In genomic region chr5:34269921-34270465, GRCm38 (mm10) we compare ENCODE assay signal across 22 mouse cellular contexts. TPM values are rescaled to one million over a fixed set of nuclear protein-coding genes. Genes with fewer than 3 reads are reported as not detected.
DNase-seq lines count a peak whose midpoint lies in the region; ATAC-seq lines count a peak whose summit lies in the region.
"Had no signal": no experiment of that assay in that cellular context is flagged by ENCODE, and none has a peak within 500 bp of the region (broad histone marks: within the 10 kb centered on the region; RNA-seq: fewer than 3 reads in every experiment).

No protein-coding gene starts in this region.

- H3K4me3 ChIP-seq in heart, embryonic 12.5 days, result no peak overlapping the region
- no peak overlapping the region for H3K4me3 ChIP-seq in liver, embryonic 16.5 days (ENCODE audit: low read depth, low read length)
- H3K4me3 ChIP-seq: embryonic facial prominence, embryonic 10.5 days; erythroblast, embryonic 14.5 days; heart, embryonic 10.5 days had no signal

- WGBS in heart, embryonic 12.5 days, result 24% methylated on average over 12 of the region's 12 CpGs
- 23% methylated on average over 12 of the region's 12 CpGs for WGBS in liver, embryonic 16.5 days (ENCODE audit: insufficient replicate concordance)

- peak overlapping the region; percentile 23; the same call in 1 of the 2 replicates for H3K4me2 ChIP-seq in heart, embryonic 12.5 days
- no peak overlapping the region for H3K4me2 ChIP-seq in liver, embryonic 16.5 days (ENCODE audit: low read depth, low read length)

- H3K36me3 ChIP-seq in heart, embryonic 12.5 days, result no peaks in the 10 kb centered on the region
- no peaks in the 10 kb centered on the region for H3K36me3 ChIP-seq in liver, embryonic 16.5 days (ENCODE audit: control insufficient read depth, insufficient read depth)
- H3K36me3 ChIP-seq: embryonic facial prominence, embryonic 10.5 days; heart, embryonic 10.5 days had no signal

- no peak overlapping the region for H3K27ac ChIP-seq in heart, embryonic 12.5 days (ENCODE audit: poor library complexity, severe bottlenecking)
- no peak overlapping the region for H3K27ac ChIP-seq in liver, embryonic 16.5 days (ENCODE audit: low read length)
- H3K27ac ChIP-seq: embryonic facial prominence, embryonic 10.5 days; heart, embryonic 10.5 days had no signal

- peaks cover 4% of the 10 kb centered on the region; the same call in 1 of the 2 replicates for H3K9me3 ChIP-seq in heart, embryonic 12.5 days (replicated peaks)
- H3K9me3 ChIP-seq in liver, embryonic 16.5 days (replicated peaks; ENCODE audit: control insufficient read depth, low read length), result no peaks in the 10 kb centered on the region
- H3K9me3 ChIP-seq: embryonic facial prominence, embryonic 10.5 days; heart, embryonic 10.5 days had no signal

- DNase-seq in heart, postnatal 4 days, result no peak
- peak; percentile 74 for DNase-seq in brain, adult 2 months (ENCODE audit: low read depth, low spot score)
- DNase-seq in cerebellum, postnatal 14 days, result peak; percentile 75 to 76
- no peak for DNase-seq in kidney, adult 18-20 months
- no peak for DNase-seq in embryo, embryonic 11 days
- DNase-seq in urinary bladder, adult 2 months (ENCODE audit: low spot score), result no peak
- DNase-seq: adrenal gland, adult 2 months; kidney, postnatal 36 days; layer of hippocampus, postnatal 36 days; lung, adult 18-20 months; lung, postnatal 4 days; midbrain, embryonic 14.5 days; right cerebral cortex, postnatal 14 days; thymus, postnatal 4 days had no signal

- peaks cover 13% of the 10 kb centered on the region for H3K4me1 ChIP-seq in heart, embryonic 12.5 days (replicated peaks)
- H3K4me1 ChIP-seq in liver, embryonic 16.5 days (ENCODE audit: control insufficient read depth, low read depth, low read length), result no peaks in the 10 kb centered on the region

- no peaks in the 10 kb centered on the region for H3K27me3 ChIP-seq in heart, embryonic 12.5 days (replicated peaks)
- H3K27me3 ChIP-seq in liver, embryonic 16.5 days (ENCODE audit: control insufficient read depth, insufficient read depth, low read depth, low read length), result no peaks in the 10 kb centered on the region

- no peak for ATAC-seq in heart, embryonic 12.5 days (ENCODE audit: insufficient number of reproducible peaks, low FRiP score)
- 0 out of 2 replicates have a peak, but pooled peaks have one; percentile 24 for ATAC-seq in liver, embryonic 16.5 days (ENCODE audit: low read depth)
- ATAC-seq: forebrain, embryonic 16.5 days; intestine, postnatal 0 days had no signal

- no peak overlapping the region for H3K9ac ChIP-seq in heart, embryonic 12.5 days
- H3K9ac ChIP-seq in liver, embryonic 16.5 days (ENCODE audit: low read depth, low read length), result no peak overlapping the region

RNA-seq across cellular contexts. Expression of gene Zfyve28, which starts 18.3 kb away (rescaled TPM):
- polyA plus RNA-seq in heart, embryonic 12.5 days (2016; fragmentation: Nextera tagmentation; extraction: Ambion mirVana), result 0.28 and 0.37 TPM in 2 replicates
- total RNA-seq in heart, postnatal 4 days (2021), result 1 to 10 TPM; 1.5 to 2.5 TPM
- polyA plus RNA-seq in liver, embryonic 16.5 days (2015; fragmentation: Nextera tagmentation; extraction: Ambion mirVana), result 0.02 and 0.11 TPM in 2 replicates
- 3.8 and 4.1 TPM in 2 replicates for polyA plus RNA-seq in urinary bladder, adult 2 months (2012; rRNA removed)
- polyA plus RNA-seq: erythroblast, embryonic 14.5 days had no signal

RNA-seq across cellular contexts. Expression of gene Cfap99, which starts 18.4 kb away (rescaled TPM):
- 0.08 TPM in 1 of 2 replicates, not detected in the other for polyA plus RNA-seq in heart, embryonic 12.5 days (2016; fragmentation: Nextera tagmentation; extraction: Ambion mirVana)
- not detected for total RNA-seq in heart, postnatal 4 days (2021)
- polyA plus RNA-seq in liver, embryonic 16.5 days (2015; fragmentation: Nextera tagmentation; extraction: Ambion mirVana), result not detected in 2 replicates
- polyA plus RNA-seq in urinary bladder, adult 2 months (2012; rRNA removed), result 0.07 and 0.28 TPM in 2 replicates
- total RNA-seq: adrenal gland, adult 2 months; gastrocnemius, adult 8-10 months had no signal
- polyA plus RNA-seq: adrenal gland, adult 2 months; embryonic facial prominence, embryonic 10.5 days; erythroblast, embryonic 14.5 days; forebrain, embryonic 16.5 days; heart, embryonic 10.5 days; intestine, postnatal 0 days; midbrain, embryonic 14.5 days had no signal

Comparison
In these comparisons a context has a peak if more than half of its experiments do, and no peak if none do; other contexts are left out.
1. DNase-seq: peak in brain, adult 2 months (single experiment) and cerebellum, postnatal 14 days (2 of 2); none in heart, postnatal 4 days (single experiment), kidney, adult 18-20 months (single experiment), embryo, embryonic 11 days (single experiment) and urinary bladder, adult 2 months (single experiment).